Mouse (Mus musculus) B cell, adult (primary cell): ENCODE data around the gene Nsg1. TPM values are rescaled to one million over a fixed set of nuclear protein-coding genes. Genes with fewer than 3 reads are reported as not detected.

Source experiments
- total RNA-seq: library from RNA; stranded (reverse); gene quantifications from 4 replicates; pipeline ENCODE4 v1.2.4, GENCODE M21; 2023; ENCODE audit not compliant: inconsistent age

Gene Nsg1
- not detected in 4 replicates for total RNA-seq

GRCm38 (mm10) chr5:38159634-38160413 is at the start of gene Nsg1:
Nsg1 (minus strand) TSS chr5:38159907.

Other genes with a start within 250 kb of the Nsg1 start
- gene Stx18, start 121.2 kb downstream of the Nsg1 start, total RNA-seq: 19.3 to 26.3 TPM (median 25.2 TPM) in 4 replicates
- 20.2 to 22.0 TPM (median 20.6 TPM) in 4 replicates for gene Zbtb49, start 60.5 kb upstream of the Nsg1 start, total RNA-seq
- gene Lyar, start 60.6 kb upstream of the Nsg1 start, total RNA-seq: 29.4 to 36.9 TPM (median 31.0 TPM) in 4 replicates
- gene Tmem128, start 100.3 kb upstream of the Nsg1 start, total RNA-seq: 72.8 to 101 TPM (median 84.2 TPM) in 4 replicates
- gene Otop1, start 116.1 kb upstream of the Nsg1 start, total RNA-seq: not detected in 4 replicates
- 0.93 to 1.7 TPM (median 1.1 TPM) in 4 replicates for gene Drd5, start 159.5 kb upstream of the Nsg1 start, total RNA-seq